Mouse (Mus musculus) Patski (cell line): ENCODE measurements around the gene 1700024G13Rik. TPM values are rescaled to one million over a fixed set of nuclear protein-coding genes. Genes with fewer than 3 reads are reported as not detected.
"Not testable (repeated sequence)": the region's sequence is repeated elsewhere in the genome, so short reads cannot be mapped to it uniquely, and the experiment has no call there.

Experiments used
- ATAC-seq: fragments of 100-300 bp; one replicate; pipeline ENCODE4 v1.8.0; 2021
- CTCF ChIA-PET: fragments of 350-600 bp; sonication (Branson Sonifier 250); formaldehyde crosslinking; loops from one replicate; lab custom pipeline; 2022; ENCODE audit warnings: inconsistent platforms; lab: Charles Lee
- POLR2A ChIA-PET: fragments of 350-600 bp; sonication (Branson Sonifier 250); formaldehyde crosslinking; loops from one replicate; lab custom pipeline; 2022; ENCODE audit warnings: antibody characterized with exemption, inconsistent platforms; lab: Charles Lee
- DNase-seq: peaks from one replicate; pipeline ENCODE4 v3.0.0-alpha.2; 2011; ENCODE audit warnings: low read depth, low spot score
- H3K27me3 ChIP-seq: fragments of 371-371 bp; one replicate; pipeline ENCODE4 v1.5.1; 2021
- CTCF ChIP-seq: fragments of 100-300 bp; IDR thresholded peaks from one replicate; pipeline ENCODE4 v1.5.1; 2021
- in situ Hi-C: fragments of 300-500 bp; cut with MboI; formaldehyde crosslinking; loops from 3 replicates; pipeline ENCODE4 v1.11.1; 2018; ENCODE audit warnings: low pct_unique_long_range_greater_than_20kb, mixed read lengths
- polyA plus RNA-seq: library from polyadenylated mRNA; unstranded; gene quantifications from one replicate; pipeline ENCODE4 v1.2.3, GENCODE M21; 2021

The 1700024G13Rik gene
- not detected for polyA plus RNA-seq

DNA sequence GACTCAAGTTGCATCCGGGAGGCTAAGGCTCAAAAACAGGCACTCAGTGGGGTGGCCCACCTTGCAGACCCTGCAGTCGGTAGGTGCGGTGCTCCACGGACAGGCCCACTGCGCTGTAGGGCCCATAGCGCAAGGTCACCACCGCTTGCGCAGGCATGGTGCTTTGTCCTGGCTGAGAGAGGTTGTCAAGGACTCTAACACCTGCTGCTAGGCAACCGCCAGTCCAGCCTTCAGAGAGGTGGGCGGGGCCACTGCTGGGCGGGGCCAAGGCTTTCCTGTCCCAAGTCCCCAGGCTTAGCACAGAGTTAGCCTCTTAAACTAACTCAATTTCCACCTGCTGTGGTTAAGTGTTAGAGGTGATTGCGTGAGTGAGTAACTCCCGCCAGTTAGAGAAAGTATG lies at the start of gene 1700024G13Rik:
Gene 1700024G13Rik, minus strand, starts transcription at position 196 of the 400 bp plus-strand sequence.
- in situ Hi-C loops: no loop called here
- TF ChIP-seq CTCF: no peak
- ChIA-PET POLR2A (no interaction called here), CTCF (no interaction called here)
- DNase-seq: no peak
- ATAC-seq: no peak
- H3K27me3 ChIP-seq: peaks cover 24% of the 10 kb centered on the region

- CTCF ChIA-PET: interaction anchor here (1.1 kb wide), 1 partner anchor 9 kb away, joined by 5 read pairs; no protein-coding TSS in a partner anchor
- no peak for ATAC-seq
- TF ChIP-seq CTCF: no peak
- POLR2A ChIA-PET: no interaction called here
- in situ Hi-C loops: no loop called here
- peaks cover 16% of the 10 kb centered on the region for H3K27me3 ChIP-seq
- DNase-seq: no peak
Observed at GRCm38 (mm10) chr14:32437352-32437793, 49.2 kb upstream of the 1700024G13Rik start.

- no peak for TF ChIP-seq CTCF
- in situ Hi-C loops: no loop called here
- DNase-seq (no peak), ATAC-seq (no peak)
- ChIA-PET POLR2A (no interaction called here), CTCF (no interaction called here)
- H3K27me3 ChIP-seq: peaks cover 35% of the 10 kb centered on the region
Observed at GRCm38 (mm10) chr14:32429030-32429602, 40.9 kb upstream of the 1700024G13Rik start.

GRCm38 (mm10) chr14:32423946-32424345 lies 35.8 kb upstream of the 1700024G13Rik start:
- CTCF ChIA-PET: no interaction called here
- POLR2A ChIA-PET: no interaction called here
- DNase-seq (no peak), ATAC-seq (no peak)
- H3K27me3 ChIP-seq: peaks cover 41% of the 10 kb centered on the region
- in situ Hi-C loops: no loop called here
- TF ChIP-seq CTCF: no peak

- CTCF ChIA-PET: no interaction called here
- peaks cover 29% of the 10 kb centered on the region for H3K27me3 ChIP-seq
- ATAC-seq: no peak
- no peak for DNase-seq
- TF ChIP-seq CTCF: no peak
- in situ Hi-C loops: no loop called here
- POLR2A ChIA-PET: no interaction called here
Observed at GRCm38 (mm10) chr14:32418747-32419146, 30.6 kb upstream of the 1700024G13Rik start.

DNA sequence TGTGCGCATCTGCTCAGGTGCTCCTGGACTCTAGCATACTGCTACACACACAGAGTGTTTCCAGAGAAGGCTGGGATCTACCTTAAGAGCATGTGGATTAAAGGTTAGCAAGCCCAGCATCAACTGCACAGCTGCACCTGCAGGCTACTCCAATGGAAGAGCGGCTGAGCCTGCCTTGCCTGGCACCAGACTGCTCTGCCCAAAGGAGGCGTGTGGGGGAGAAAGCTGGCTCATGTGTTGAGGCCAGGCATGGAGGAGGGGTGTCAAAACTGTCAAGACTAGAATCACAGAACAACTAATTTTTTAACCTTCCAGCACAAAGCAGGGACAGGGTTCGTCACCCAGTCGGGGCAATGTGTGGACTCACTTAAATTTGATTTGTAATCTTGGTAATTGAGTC lies 23.9 kb upstream of the 1700024G13Rik start:
- ATAC-seq (no peak), DNase-seq (no peak)
- peaks cover 27% of the 10 kb centered on the region for H3K27me3 ChIP-seq
- CTCF ChIA-PET: no interaction called here
- POLR2A ChIA-PET: no interaction called here
- in situ Hi-C loops: no loop called here
- no peak for TF ChIP-seq CTCF

DNA sequence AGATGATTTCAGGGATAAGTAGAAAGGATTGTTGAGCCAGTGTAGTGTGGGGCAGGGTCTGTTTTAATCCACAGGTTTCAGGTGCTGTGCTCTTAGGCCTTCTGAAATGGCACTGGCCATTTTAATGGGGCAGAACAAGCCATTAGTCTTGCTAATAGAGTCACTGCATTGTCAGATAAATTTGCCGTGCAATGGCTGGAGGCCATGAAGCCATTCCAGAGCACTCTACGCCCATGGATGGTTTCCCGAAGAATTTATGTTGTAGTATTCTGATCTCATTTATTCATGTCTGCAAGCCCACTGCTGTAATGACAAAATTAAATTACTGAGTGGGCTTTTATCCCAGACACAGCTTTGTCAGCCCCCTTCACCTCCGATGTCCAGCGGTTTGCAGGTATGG lies 21.9 kb upstream of the 1700024G13Rik start:
- TF ChIP-seq CTCF: no peak
- DNase-seq: no peak
- POLR2A ChIA-PET: no interaction called here
- no peak for ATAC-seq
- CTCF ChIA-PET: no interaction called here
- in situ Hi-C loops: no loop called here
- peaks cover 37% of the 10 kb centered on the region for H3K27me3 ChIP-seq

DNA sequence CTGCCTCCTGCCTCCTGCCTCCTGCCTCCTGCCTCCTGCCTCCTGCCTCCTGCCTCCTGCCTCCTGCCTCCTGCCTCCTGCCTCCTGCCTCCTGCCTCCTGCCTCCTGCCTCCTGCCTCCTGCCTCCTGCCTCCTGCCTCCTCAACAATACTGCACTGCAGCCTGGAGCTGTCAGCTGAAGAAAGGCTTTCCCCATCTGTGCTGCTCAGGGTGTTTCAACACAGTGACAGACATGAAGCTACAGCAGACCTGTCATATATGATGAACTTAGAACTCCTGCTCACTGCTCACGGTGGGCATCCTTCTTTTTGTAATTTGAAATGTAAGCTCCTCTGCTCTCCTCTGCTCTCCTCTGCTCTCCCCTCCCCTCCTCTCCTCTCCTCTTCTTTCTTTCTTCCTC lies 17.2 kb upstream of the 1700024G13Rik start:
- ATAC-seq, POLR2A ChIA-PET, DNase-seq, CTCF ChIA-PET, in situ Hi-C loops: not testable (repeated sequence)
- peaks cover 36% of the 10 kb centered on the region for H3K27me3 ChIP-seq

- POLR2A ChIA-PET: no interaction called here
- CTCF ChIA-PET: no interaction called here
- DNase-seq (no peak), ATAC-seq (no peak)
- in situ Hi-C loops: no loop called here
- H3K27me3 ChIP-seq: peaks cover 16% of the 10 kb centered on the region
- no peak for TF ChIP-seq CTCF
Observed at GRCm38 (mm10) chr14:32381619-32382018, 6.6 kb downstream of the 1700024G13Rik start.

GRCm38 (mm10) chr14:32381066-32381465 lies 7.1 kb downstream of the 1700024G13Rik start:
- no peak for TF ChIP-seq CTCF
- ChIA-PET CTCF (no interaction called here), POLR2A (no interaction called here)
- DNase-seq: no peak
- H3K27me3 ChIP-seq: peaks cover 19% of the 10 kb centered on the region
- no peak for ATAC-seq
- in situ Hi-C loops: no loop called here

DNA sequence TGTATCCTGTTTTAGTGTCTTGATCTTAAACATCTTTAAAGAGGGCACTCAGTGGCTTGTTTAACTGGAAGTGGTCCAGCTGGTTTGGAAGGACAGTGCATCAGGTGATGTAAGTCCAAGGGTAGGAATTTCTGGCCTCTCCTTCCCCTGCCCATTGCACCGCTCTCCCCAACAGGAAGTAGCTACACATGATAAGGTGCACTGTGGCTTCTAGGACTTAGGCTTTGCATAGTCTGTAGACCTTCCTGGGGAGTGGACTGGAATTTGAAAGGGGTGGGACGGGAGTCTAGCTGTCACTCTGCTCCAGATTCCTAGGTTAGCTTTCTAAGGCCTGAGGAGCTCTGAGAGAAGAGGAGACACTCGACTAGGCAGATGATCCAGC lies 8.1 kb downstream of the 1700024G13Rik start:
- no peak for TF ChIP-seq CTCF
- POLR2A ChIA-PET: no interaction called here
- in situ Hi-C loops: no loop called here
- ATAC-seq (no peak), DNase-seq (no peak)
- H3K27me3 ChIP-seq: peaks cover 11% of the 10 kb centered on the region
- CTCF ChIA-PET: no interaction called here
